Mouse (Mus musculus) liver, adult 2 months (tissue): Measurements from ENCODE around the gene Hip1.

ENCODE experiments used
- CTCF ChIP-seq: fragments of 200-500 bp; IDR thresholded peaks from 2 replicates; pipeline ENCODE4 v1.5.1; 2011; ENCODE audit warnings: low read depth, low read length, control low read depth
- POLR2A ChIP-seq: fragments of 200-500 bp; IDR thresholded peaks from 2 replicates; pipeline ENCODE4 v1.6.1; 2011; ENCODE audit warnings: low read length, control low read depth; ENCODE audit not compliant: insufficient read depth; ENCODE audit errors: extremely low read depth

DNA sequence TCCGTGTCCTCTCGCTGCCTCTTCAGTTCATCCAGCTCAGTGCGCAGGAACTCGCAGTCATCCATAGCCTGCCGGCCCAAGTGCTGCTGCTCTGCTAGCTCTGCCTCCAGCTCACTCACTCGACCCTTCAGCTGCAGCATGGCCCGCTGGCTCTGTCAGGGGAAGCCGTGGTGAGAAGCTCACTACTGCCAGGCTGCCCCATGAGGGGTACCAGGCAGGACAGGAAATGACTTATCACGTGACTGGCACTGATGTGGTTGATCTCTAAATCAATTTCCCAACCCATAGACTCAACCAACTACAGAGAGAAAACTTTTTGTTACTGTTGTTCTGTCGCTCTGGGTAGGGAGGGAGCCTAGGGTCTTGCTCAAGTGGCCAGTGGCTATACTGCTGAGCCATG is 109.9 kb downstream of the Hip1 start:
- TF ChIP-seq POLR2A, result no peak
- TF ChIP-seq CTCF, result no peak
